Mouse (Mus musculus) limb, embryonic 11.5 days (tissue): ENCODE results near the gene Mzf1. TPM values are rescaled to one million over a fixed set of nuclear protein-coding genes. Genes with fewer than 3 reads are reported as not detected.
"Not testable (repeated sequence)": the region's sequence is repeated elsewhere in the genome, so short reads cannot be mapped to it uniquely, and the experiment has no call there.

Source experiments
- ATAC-seq: fragments of 200-750 bp; cut with Nextera tagmentation; 2 replicates; pipeline ENCODE4 v1.8.0; 2017; ENCODE audit warnings: low read depth; ENCODE audit not compliant: insufficient number of reproducible peaks, low FRiP score, low TSS enrichment
- DNase-seq: peaks from one replicate; pipeline ENCODE4 v3.0.0-alpha.2; 2015; ENCODE audit warnings: low spot score
- H3K27ac ChIP-seq: fragments of 300-500 bp; sonication (generic); replicated peaks from 2 replicates; pipeline ENCODE4 v1.5.1; 2014; ENCODE audit warnings: low read depth, mild to moderate bottlenecking, low read length
- H3K27me3 ChIP-seq: fragments of 300-500 bp; sonication (generic); 2 replicates; pipeline ENCODE4 v1.6.1; 2014; ENCODE audit warnings: mild to moderate bottlenecking, low read length, mixed read lengths; ENCODE audit not compliant: control insufficient read depth, insufficient read depth
- H3K36me3 ChIP-seq: fragments of 300-500 bp; sonication (generic); 2 replicates; pipeline ENCODE4 v1.6.1; 2014; ENCODE audit warnings: mild to moderate bottlenecking, low read length, moderate library complexity, mixed read lengths; ENCODE audit not compliant: control insufficient read depth, insufficient read depth
- H3K4me1 ChIP-seq: fragments of 300-500 bp; sonication (generic); 2 replicates; pipeline ENCODE4 v1.6.1; 2014; ENCODE audit warnings: low read length, mixed read lengths; ENCODE audit not compliant: control insufficient read depth, insufficient read depth
- H3K4me2 ChIP-seq: fragments of 300-500 bp; sonication (generic); 2 replicates; pipeline ENCODE4 v1.6.1; 2014; ENCODE audit warnings: low read depth, mild to moderate bottlenecking, moderate library complexity; ENCODE audit not compliant: severe bottlenecking
- H3K4me3 ChIP-seq: fragments of 300-500 bp; sonication (generic); 2 replicates; pipeline ENCODE4 v1.5.1; 2014; ENCODE audit warnings: low read depth, low read length
- H3K9ac ChIP-seq: fragments of 300-500 bp; sonication (generic); 2 replicates; pipeline ENCODE4 v1.6.1; 2014; ENCODE audit warnings: mild to moderate bottlenecking, low read length
- H3K9me3 ChIP-seq: fragments of 300-500 bp; sonication (generic); 2 replicates; pipeline ENCODE4 v1.6.1; 2016; ENCODE audit warnings: low read length; ENCODE audit not compliant: control insufficient read depth
- WGBS: fragments of 180-500 bp; shearing (Covaris S2); extraction: QIAGEN DNeasy Blood & Tissue Kit; methylation state at CpG from one replicate; pipeline ENCODE4 v1.1.7; 2014; 5-methylcytosine and 5-hydroxymethylcytosine counted together
- polyA plus RNA-seq: library from polyadenylated mRNA; unstranded; fragments of >200 nt; fragmentation: Nextera tagmentation; extraction: Ambion mirVana; gene quantifications from 2 replicates; pipeline ENCODE4 v1.2.1, GENCODE M21; 2014

Mzf1 gene
- 2.3 TPM in 2 replicates for polyA plus RNA-seq

DNA sequence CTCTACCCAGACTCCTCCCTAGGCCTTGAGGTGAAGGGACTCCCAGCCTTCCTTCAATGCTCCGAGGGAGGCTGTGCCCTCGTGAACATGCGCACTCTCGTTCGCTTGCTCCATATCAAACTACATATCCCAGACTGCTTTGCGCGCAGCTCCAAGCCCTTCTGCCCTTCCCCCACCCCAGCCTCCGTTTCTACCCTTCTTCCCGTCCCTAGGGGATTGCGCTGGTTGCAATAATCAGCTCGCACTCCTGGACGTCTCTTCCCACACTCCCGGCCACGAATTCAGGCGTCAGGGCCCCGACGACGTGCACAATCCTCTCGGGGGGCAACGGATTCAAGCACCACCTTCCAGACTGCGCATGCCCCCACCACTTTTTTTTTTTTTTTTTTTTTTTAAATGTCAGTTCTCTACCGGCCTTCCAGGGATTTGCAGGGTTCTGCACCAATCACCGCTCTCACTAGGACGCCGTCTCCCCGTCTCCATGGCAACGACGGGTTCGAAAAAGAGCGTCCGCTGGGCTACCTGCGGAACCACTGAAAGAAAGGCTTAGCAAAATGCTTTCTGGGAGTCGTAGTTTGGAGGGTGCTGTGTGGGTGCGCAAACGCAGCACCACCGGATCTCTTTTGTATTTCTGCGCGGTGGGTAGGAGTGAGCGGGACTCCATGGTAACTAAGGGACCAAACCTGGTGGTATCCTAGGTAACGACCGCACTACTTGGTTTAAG, at the start of gene Mzf1:
Gene Mzf1, minus strand, starts transcription at position 478 of the 724 bp plus-strand sequence.
- peak; percentile 97 for DNase-seq
- peak; percentile 97 for ATAC-seq
- no peaks in the 10 kb centered on the region for H3K9me3 ChIP-seq
- under 1% methylated on average over 41 of the region's 41 CpGs for WGBS
- H3K4me1 ChIP-seq, result no peaks in the 10 kb centered on the region
- H3K27me3 ChIP-seq, result no peaks in the 10 kb centered on the region
- H3K4me2 ChIP-seq, result peak within 1 kb of the TSS; percentile 58
- peak within 1 kb of the TSS; percentile 47 for H3K4me3 ChIP-seq
- no peaks in the 10 kb centered on the region for H3K36me3 ChIP-seq
- H3K9ac ChIP-seq, result peak within 1 kb of the TSS; percentile 38
- H3K27ac ChIP-seq, result peak within 1 kb of the TSS; percentile 49; the same call in 1 of the 2 replicates

DNA sequence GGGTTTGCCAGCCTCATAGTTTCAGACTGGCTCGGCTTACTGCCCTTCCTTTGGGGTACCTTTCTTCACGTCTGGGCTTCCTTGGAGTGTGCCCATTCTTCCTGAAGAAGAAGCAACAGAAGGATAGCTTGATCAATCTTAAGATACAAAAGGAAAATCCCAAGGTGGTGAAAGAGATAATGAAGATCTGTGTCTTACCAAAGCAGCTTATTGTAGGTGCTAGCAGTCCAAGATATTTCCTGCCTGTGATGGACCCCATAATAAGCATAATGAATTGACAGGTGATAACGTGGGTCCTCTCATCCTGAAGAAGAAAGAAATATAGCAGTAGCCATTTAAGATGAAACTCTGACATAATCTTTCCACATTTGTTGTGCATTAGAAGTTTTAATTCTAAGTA, 40.5 kb upstream of the Mzf1 start, which contains the start of gene Vmn1r85:
Gene Vmn1r85, minus strand, starts transcription at position 101 of the 400 bp plus-strand sequence.
- Histone ChIP-seq H3K4me1 (no peaks in the 10 kb centered on the region), H3K27me3 (no peaks in the 10 kb centered on the region), H3K36me3 (no peaks in the 10 kb centered on the region), H3K9ac (no peak within 1 kb of the TSS), H3K4me2 (no peak within 1 kb of the TSS), H3K4me3 (no peak within 1 kb of the TSS), H3K27ac (no peak within 1 kb of the TSS), H3K9me3 (no peaks in the 10 kb centered on the region)
- ATAC-seq (no peak), DNase-seq (no peak)
- 67% methylated on average over 3 of the region's 3 CpGs for WGBS

DNA sequence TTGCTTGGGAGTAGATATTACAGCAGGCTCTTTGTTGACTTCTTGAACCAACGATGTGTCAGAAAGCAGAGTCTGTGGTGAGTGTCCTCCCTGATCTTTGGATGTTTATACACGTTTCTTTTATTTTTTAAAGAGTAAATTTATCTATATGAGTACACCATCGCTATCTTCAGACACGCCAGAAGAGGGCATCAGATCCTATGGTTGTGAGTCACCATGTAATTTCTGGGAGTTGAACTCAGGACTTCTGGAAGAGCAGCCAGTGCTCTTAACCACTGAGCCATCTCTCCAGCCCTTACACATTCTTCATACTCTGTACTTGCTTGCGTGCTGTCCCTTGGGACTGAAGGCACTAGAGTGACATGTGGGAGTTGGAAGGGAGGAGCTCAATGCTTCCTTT, 17.7 kb upstream of the Mzf1 start:
- no peak for DNase-seq
- no peak overlapping the region for H3K9ac ChIP-seq
- no peaks in the 10 kb centered on the region for H3K9me3 ChIP-seq
- H3K27ac ChIP-seq, result no peak overlapping the region
- no peaks in the 10 kb centered on the region for H3K4me1 ChIP-seq
- no peaks in the 10 kb centered on the region for H3K36me3 ChIP-seq
- no peak overlapping the region for H3K4me3 ChIP-seq
- H3K27me3 ChIP-seq, result no peaks in the 10 kb centered on the region
- no peak for ATAC-seq
- H3K4me2 ChIP-seq, result no peak overlapping the region
- 61% methylated on average over 5 of the region's 5 CpGs for WGBS

DNA sequence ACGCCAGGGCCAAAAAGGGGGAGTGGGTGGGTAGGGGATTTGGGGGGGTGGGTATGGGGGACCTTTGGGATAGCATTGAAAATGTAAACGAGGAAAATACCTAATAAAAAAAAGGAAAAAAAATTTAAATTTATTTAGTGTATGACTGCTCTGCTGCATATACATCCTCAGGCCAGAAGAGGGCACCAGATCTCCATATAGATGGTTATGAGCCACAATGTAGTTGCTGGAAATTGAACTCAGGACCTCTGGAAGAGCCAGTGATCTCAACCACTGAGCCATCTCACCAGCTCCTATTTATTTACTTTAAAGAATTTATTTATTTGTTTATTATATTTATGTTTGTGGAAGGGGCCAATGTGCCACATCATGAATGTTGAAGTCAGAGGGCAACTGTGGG, 8.8 kb upstream of the Mzf1 start:
- H3K4me2 ChIP-seq, DNase-seq, H3K4me1 ChIP-seq, H3K27ac ChIP-seq, H3K9ac ChIP-seq, H3K4me3 ChIP-seq, H3K9me3 ChIP-seq, H3K27me3 ChIP-seq, H3K36me3 ChIP-seq, ATAC-seq: not testable (repeated sequence)
- 63% methylated on average over 2 of the region's 2 CpGs for WGBS

DNA sequence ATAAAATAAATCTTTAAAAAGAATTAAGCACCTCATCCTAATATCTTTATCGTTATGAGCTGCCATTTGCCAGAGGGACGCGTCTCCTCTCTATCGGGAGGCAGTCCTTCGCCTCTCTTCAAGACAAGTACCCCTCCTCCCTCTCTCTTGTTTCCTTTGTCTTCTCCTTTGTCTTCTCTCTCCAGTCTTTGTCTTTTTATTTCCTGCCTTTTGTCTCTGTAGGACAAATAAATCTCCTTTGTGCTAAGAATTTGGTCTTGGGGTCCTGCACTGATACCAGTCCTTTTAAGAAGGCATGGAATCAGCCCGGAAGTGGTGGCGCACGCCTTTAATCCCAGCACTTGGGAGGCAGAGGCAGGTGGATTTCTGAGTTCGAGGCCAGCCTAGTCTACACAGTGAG, 5.0 kb upstream of the Mzf1 start:
- no peaks in the 10 kb centered on the region for H3K4me1 ChIP-seq
- no peaks in the 10 kb centered on the region for H3K9me3 ChIP-seq
- no peak overlapping the region for H3K27ac ChIP-seq
- H3K4me3 ChIP-seq, result no peak overlapping the region
- ATAC-seq, result no peak
- no peaks in the 10 kb centered on the region for H3K27me3 ChIP-seq
- no peak overlapping the region for H3K9ac ChIP-seq
- no peak for DNase-seq
- no peaks in the 10 kb centered on the region for H3K36me3 ChIP-seq
- WGBS, result 93% methylated on average over 9 of the region's 9 CpGs
- H3K4me2 ChIP-seq, result no peak overlapping the region

DNA sequence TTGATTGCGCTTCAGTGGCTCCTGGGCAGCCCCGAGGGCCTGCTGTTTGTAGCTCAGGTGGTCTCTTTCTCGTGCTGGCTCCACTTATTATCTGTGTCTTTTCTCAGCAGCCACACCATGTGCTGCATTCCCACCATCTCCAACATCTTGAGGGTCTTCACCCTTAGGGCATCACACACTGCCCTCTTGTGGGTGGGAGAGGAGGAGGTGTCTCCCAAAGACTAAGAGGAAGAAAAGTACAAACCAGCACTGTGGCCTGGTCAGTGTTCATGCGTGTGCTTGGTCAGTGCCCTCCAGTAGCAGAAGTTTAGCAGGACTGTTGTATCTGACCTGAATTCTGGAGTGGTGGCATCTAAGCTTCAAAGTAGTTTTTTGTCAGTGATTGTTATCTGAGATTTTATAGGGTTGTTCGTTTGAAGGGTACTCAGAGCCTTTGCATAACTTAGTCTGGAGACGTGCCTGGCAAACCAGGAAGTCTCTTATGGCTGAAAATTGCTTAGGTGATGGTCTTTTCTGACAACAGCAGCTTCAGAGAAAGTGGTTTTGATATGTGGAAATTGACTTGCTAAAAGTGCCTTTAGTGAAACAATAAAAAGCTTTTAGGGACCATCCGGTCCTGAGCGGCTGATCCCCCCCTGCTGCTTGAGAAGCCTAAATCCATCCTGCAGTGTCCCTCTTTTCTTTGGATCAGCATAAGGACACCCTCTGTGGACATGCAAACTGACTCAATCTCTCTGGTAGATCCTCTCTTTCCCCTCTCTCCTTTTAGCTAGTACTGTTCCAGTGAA, 2.5 kb upstream of the Mzf1 start:
- H3K36me3 ChIP-seq, result no peaks in the 10 kb centered on the region
- no peaks in the 10 kb centered on the region for H3K4me1 ChIP-seq
- no peak overlapping the region for H3K4me2 ChIP-seq
- no peak for DNase-seq
- H3K9me3 ChIP-seq, result no peaks in the 10 kb centered on the region
- 59% methylated on average over 8 of the region's 8 CpGs for WGBS
- no peak overlapping the region for H3K27ac ChIP-seq
- H3K4me3 ChIP-seq, result no peak overlapping the region
- no peaks in the 10 kb centered on the region for H3K27me3 ChIP-seq
- ATAC-seq, result no peak
- H3K9ac ChIP-seq, result no peak overlapping the region

DNA sequence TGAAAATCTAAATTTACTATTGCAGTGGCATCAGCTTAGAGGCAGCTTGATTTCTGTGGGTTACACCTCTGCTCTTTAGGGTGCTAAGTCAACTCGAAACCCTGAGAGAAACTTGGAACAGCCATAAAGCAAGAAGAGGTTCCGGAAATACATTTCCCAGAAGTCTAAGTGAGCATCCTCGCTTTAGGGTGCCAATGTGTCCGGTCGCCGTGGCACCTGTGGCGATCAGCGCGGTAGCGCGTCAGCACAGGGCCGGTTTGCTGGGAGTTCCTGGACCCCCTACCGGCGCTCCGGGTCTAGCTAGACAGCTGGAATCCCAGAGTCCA, 640 bp downstream of the Mzf1 start:
- DNase-seq (no peak), ATAC-seq (no peak)
- H3K9me3 ChIP-seq, result no peaks in the 10 kb centered on the region
- H3K4me3 ChIP-seq, result peak overlapping the region; percentile 47
- H3K9ac ChIP-seq, result peak overlapping the region; percentile 38
- no peaks in the 10 kb centered on the region for H3K36me3 ChIP-seq
- H3K27ac ChIP-seq, result no peak overlapping the region
- WGBS, result 2% methylated on average over 15 of the region's 15 CpGs
- peak overlapping the region; percentile 58 for H3K4me2 ChIP-seq
- H3K27me3 ChIP-seq, result no peaks in the 10 kb centered on the region
- no peaks in the 10 kb centered on the region for H3K4me1 ChIP-seq

DNA sequence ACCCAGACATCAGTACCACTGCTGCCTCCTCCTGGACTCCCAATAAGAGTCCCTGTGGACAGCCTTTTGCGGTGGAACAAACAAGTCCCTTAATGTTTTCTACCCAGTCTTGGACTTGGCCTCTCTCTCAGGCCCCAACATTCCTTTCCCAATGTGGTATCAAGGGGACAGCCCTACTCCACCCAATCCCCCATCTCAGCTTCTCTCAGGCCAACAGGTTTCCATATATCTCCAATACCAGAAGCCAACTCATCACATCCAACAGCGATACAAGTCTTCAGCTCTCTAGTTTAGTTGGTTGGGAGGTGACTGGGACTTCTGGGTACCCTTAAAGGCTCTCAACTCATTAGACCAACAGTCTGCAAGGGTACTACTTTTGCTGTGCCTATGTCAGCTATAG, 1.1 kb downstream of the Mzf1 start:
- Histone ChIP-seq H3K4me1 (no peaks in the 10 kb centered on the region), H3K36me3 (no peaks in the 10 kb centered on the region), H3K4me3 (peak overlapping the region; percentile 47; the same call in 1 of the 2 replicates), H3K27ac (no peak overlapping the region), H3K9ac (no peak overlapping the region), H3K9me3 (no peaks in the 10 kb centered on the region), H3K27me3 (no peaks in the 10 kb centered on the region), H3K4me2 (peak overlapping the region; percentile 58)
- no peak for DNase-seq
- 89% methylated on average over 2 of the region's 2 CpGs for WGBS
- ATAC-seq, result no peak
